Mouse (Mus musculus): ENCODE measurements around the gene Tnnt2.

- TF ChIP-seq EP300 (IDR thresholded peaks at IDR 0.05; ENCODE audit: insufficient read depth, low read depth, low read length) (no peak), POLR2A (IDR thresholded peaks at IDR 0.05; ENCODE audit: insufficient read depth, low read depth, low read length) (no peak)
These were observed 26.4 kb downstream of the Tnnt2 start for GRCm38 (mm10) chr1:135862561-135862960.

Measured in heart, adult 2 months (tissue).